Mouse (Mus musculus) small intestine, adult 2 months (tissue): ENCODE data around the gene Casp8ap2. TPM values are rescaled to one million over a fixed set of nuclear protein-coding genes. Genes with fewer than 3 reads are reported as not detected.
A peak's percentile ranks its signal among the peaks of the same experiment; 100 is the strongest.

Source experiments
- H3K27ac ChIP-seq: fragments of 200-500 bp; 2 replicates; pipeline ENCODE4 v1.5.1; 2012; ENCODE audit warnings: low read depth, low read length, control low read depth, inconsistent platforms; ENCODE audit not compliant: insufficient read depth
- H3K27me3 ChIP-seq: fragments of 200-500 bp; 2 replicates; pipeline ENCODE4 v1.6.1; 2012; ENCODE audit warnings: mild to moderate bottlenecking, moderate library complexity, low read length, inconsistent platforms; ENCODE audit not compliant: control insufficient read depth, insufficient read depth
- H3K36me3 ChIP-seq: fragments of 200-500 bp; 2 replicates; pipeline ENCODE4 v1.6.1; 2012; ENCODE audit warnings: mild to moderate bottlenecking, low read length, control low read depth, inconsistent platforms; ENCODE audit not compliant: control insufficient read depth, insufficient read depth
- H3K4me1 ChIP-seq: fragments of 200-500 bp; 2 replicates; pipeline ENCODE4 v1.6.1; 2012; ENCODE audit warnings: low read length, inconsistent platforms, mixed read lengths; ENCODE audit not compliant: control insufficient read depth, insufficient read depth, insufficient read length
- H3K4me3 ChIP-seq: fragments of 200-500 bp; 2 replicates; pipeline ENCODE4 v1.5.1; 2012; ENCODE audit warnings: low read depth, mild to moderate bottlenecking, control low read depth, inconsistent platforms, low read length, moderate library complexity
- CTCF ChIP-seq: fragments of 200-500 bp; IDR thresholded peaks from 2 replicates; pipeline ENCODE4 v1.5.1; 2012; ENCODE audit warnings: low read depth, mild to moderate bottlenecking, control low read depth, inconsistent platforms, low read length, moderate library complexity, mixed read lengths; ENCODE audit not compliant: insufficient replicate concordance, insufficient read length; ENCODE audit errors: extremely low read depth
- POLR2A ChIP-seq: fragments of 200-500 bp; IDR thresholded peaks from 2 replicates; pipeline ENCODE4 v1.6.1; 2012; ENCODE audit warnings: low read depth, mild to moderate bottlenecking, control low read depth, inconsistent platforms, low read length, moderate library complexity
- WGBS: fragments of 180-500 bp; shearing (Covaris S2); methylation state at CpG from one replicate; pipeline ENCODE4 v1.1.7; 2018; 5-methylcytosine and 5-hydroxymethylcytosine counted together
- polyA plus RNA-seq: library from polyadenylated mRNA; depleted of rRNA; stranded (reverse); fragments of >200 nt; gene quantifications from 2 replicates; pipeline ENCODE4 v1.2.3, GENCODE M21; 2012

Gene Casp8ap2
- polyA plus RNA-seq, 1 experiment: 1.6 TPM

GRCm38 (mm10) chr4:32602660-32603059 lies 12.6 kb upstream of the Casp8ap2 start, which contains the start of gene Gja10:
TSS of gene Gja10 (minus strand) at chr4:32602760.
- 61% methylated on average over 3 of the region's 3 CpGs for WGBS
- Histone ChIP-seq H3K4me3 (no peak within 1 kb of the TSS), H3K36me3 (no peaks in the 10 kb centered on the region), H3K27me3 (no peaks in the 10 kb centered on the region), H3K27ac (no peak within 1 kb of the TSS), H3K4me1 (no peaks in the 10 kb centered on the region)
- no peak for TF ChIP-seq CTCF
- no peak for TF ChIP-seq POLR2A

DNA sequence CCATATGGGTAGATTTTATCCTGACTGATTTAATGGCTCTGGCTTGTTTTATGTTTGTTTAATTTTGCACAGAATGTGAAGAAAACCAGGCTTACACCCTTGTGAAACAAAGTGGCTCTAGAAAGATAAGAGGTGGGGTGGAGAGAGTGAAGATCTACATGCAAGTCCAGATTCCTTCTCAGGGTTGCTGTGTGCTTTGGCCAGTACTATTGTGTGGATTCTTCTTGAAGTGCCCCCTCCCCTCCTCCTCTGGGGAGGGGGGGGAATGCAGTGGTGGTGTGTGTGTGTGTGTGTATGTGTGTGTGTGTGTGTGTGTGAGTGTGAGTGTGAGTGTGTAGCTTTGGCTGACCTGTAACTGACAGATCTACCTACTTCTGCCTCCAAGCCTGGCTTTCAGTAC lies 6.4 kb downstream of the Casp8ap2 start:
- no peak overlapping the region for H3K4me3 ChIP-seq
- peaks cover 4% of the 10 kb centered on the region; the same call in 1 of the 2 replicates for H3K36me3 ChIP-seq
- H3K4me1 ChIP-seq: no peaks in the 10 kb centered on the region
- no peaks in the 10 kb centered on the region for H3K27me3 ChIP-seq
- no peak for TF ChIP-seq POLR2A
- no peak for TF ChIP-seq CTCF
- no peak overlapping the region for H3K27ac ChIP-seq

- TF ChIP-seq POLR2A (no peak), CTCF (no peak)
- WGBS: 53% methylated on average over 5 of the region's 5 CpGs
- Histone ChIP-seq H3K4me3 (no peak overlapping the region), H3K27me3 (no peaks in the 10 kb centered on the region), H3K36me3 (peaks cover 22% of the 10 kb centered on the region), H3K27ac (no peak overlapping the region), H3K4me1 (no peaks in the 10 kb centered on the region)
Measured at GRCm38 (mm10) chr4:32651669-32652068, 36.4 kb downstream of the Casp8ap2 start.

DNA sequence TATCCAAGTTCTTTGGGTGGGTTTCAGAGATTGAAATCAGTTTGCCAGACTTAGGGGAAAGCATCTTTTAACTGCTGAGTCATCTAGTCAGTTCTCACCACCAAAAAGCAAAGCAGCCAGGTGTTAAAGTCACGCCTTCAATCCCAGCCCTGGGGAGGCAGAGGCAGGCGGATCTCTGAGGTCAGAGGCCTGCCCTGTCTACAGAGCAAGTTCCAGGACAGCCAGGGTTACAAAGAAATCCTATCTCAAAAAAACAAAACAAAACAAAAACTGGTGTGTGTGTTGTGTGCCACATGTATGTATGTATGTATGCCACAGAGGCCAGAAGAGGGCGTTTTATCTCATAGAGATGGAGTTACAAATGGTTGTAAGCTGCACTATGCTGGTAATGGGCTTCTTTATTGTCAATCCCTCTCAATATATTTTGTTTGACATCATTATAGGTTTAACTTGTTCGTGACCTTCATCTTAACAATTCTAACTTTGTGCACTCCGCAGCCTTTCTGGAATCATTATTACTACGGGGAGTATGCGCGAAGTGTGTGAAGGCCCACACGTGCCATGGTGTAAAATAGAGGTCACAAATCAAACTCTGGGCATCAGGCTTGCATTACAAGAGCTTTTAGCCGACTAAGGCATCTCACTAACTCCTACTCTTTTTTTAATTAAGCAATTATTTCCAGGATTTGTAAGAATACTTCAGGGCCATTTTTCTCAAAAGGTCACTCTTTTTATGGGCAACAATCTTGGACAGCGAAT lies 41.1 kb downstream of the Casp8ap2 start:
- 65% methylated on average over 11 of the region's 11 CpGs for WGBS
- Histone ChIP-seq H3K4me3 (peak overlapping the region; percentile 89), H3K36me3 (peaks cover 5% of the 10 kb centered on the region), H3K27ac (peak overlapping the region; percentile 48), H3K27me3 (no peaks in the 10 kb centered on the region), H3K4me1 (no peaks in the 10 kb centered on the region)
- TF ChIP-seq CTCF: no peak
- no peak for TF ChIP-seq POLR2A

- Histone ChIP-seq H3K27me3 (no peaks in the 10 kb centered on the region), H3K4me1 (no peaks in the 10 kb centered on the region), H3K36me3 (peaks cover 3% of the 10 kb centered on the region), H3K27ac (peak within 1 kb of the TSS; percentile 48), H3K4me3 (peak within 1 kb of the TSS; percentile 89)
- under 1% methylated on average over 68 of the region's 68 CpGs for WGBS
- peak; percentile 55; the same call in 1 of the 2 replicates for TF ChIP-seq POLR2A
- TF ChIP-seq CTCF: no peak
Measured at GRCm38 (mm10) chr4:32656918-32657662, 41.8 kb downstream of the Casp8ap2 start, which contains the start of gene Mdn1. TSS of gene Mdn1 (plus strand) at chr4:32657119.

DNA sequence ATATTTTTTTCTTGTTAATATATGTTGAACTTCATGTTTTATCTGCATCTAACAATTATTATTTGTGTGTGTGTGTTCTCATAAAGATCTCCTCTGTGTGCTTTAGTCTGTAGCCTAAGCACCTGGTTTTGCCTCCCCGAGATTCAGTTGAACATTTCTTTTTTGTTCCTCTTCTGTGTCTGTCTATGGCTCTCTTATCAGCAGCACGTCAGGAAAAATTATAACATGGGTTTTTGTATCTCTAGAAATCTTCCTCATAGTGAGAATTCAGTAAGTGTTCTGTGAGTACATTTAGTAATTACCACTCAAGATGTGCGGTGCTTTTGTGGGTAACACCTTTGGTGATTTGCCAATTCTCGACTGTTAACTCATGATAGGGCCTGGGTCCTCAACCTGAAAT lies 50.6 kb downstream of the Casp8ap2 start:
- Histone ChIP-seq H3K36me3 (peaks cover 32% of the 10 kb centered on the region), H3K4me3 (no peak overlapping the region), H3K4me1 (no peaks in the 10 kb centered on the region), H3K27me3 (no peaks in the 10 kb centered on the region), H3K27ac (no peak overlapping the region)
- WGBS: 80% methylated on average over 4 of the region's 4 CpGs
- TF ChIP-seq CTCF (no peak), POLR2A (no peak)

- H3K36me3 ChIP-seq: peaks cover 40% of the 10 kb centered on the region
- H3K27ac ChIP-seq: no peak overlapping the region
- TF ChIP-seq POLR2A: no peak
- TF ChIP-seq CTCF: no peak
- 82% methylated on average over 1 of the region's 1 CpGs for WGBS
- no peaks in the 10 kb centered on the region for H3K27me3 ChIP-seq
- H3K4me3 ChIP-seq: no peak overlapping the region
- no peaks in the 10 kb centered on the region for H3K4me1 ChIP-seq
Measured at GRCm38 (mm10) chr4:32668291-32668690, 53.0 kb downstream of the Casp8ap2 start.
